Mouse (Mus musculus): ENCODE measurements around the gene Atrnl1.

GRCm38 (mm10) chr19:57752189-57752588 is 141.4 kb downstream of the Atrnl1 start:
- no peak for TF ChIP-seq FLI1 (IDR thresholded peaks at IDR 0.05; ENCODE audit: low read length)
- TF ChIP-seq GATA1 (IDR thresholded peaks at IDR 0.05; ENCODE audit: borderline replicate concordance, low read length) = no peak

All from megakaryocyte, embryonic 14.5 days (primary cell).